In the genomic region with DNA sequence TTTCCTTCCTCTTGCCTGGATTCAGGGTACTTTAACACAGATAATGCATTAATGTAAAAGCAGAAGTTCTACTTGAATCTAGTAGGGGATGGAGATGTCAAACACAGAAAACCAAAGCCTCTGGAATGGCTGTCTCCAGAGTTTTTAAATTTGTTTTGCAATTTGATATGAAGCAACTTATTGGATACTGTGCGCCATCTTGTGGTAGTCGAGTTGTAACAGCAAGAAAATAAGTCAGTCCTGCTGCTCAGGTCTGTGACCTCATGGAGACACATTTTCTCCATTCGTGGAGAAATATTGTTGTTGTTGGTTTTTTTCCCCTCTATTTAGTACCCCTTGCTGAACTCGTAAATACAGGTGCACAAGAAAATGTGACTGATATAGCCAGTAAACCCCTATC, we compare ENCODE assay signal across 9 mouse cellular contexts. TPM values are rescaled to one million over a fixed set of nuclear protein-coding genes. Genes with fewer than 3 reads are reported as not detected.
DNase-seq lines count a peak whose midpoint lies in the region; ATAC-seq and TF ChIP-seq lines count a peak whose summit lies in the region.
"Had no signal": no experiment of that assay in that cellular context is flagged by ENCODE, and none has a peak within 500 bp of the region (broad histone marks: within the 10 kb centered on the region; RNA-seq: fewer than 3 reads in every experiment).

No protein-coding gene starts in this region.

- no peaks in the 10 kb centered on the region for H3K4me1 ChIP-seq in forebrain, postnatal 0 days (ENCODE audit: insufficient read depth)
- H3K4me1 ChIP-seq in forebrain, embryonic 11.5 days (replicated peaks; ENCODE audit: control insufficient read depth, insufficient read depth, low read length): no peaks in the 10 kb centered on the region
- H3K4me1 ChIP-seq in midbrain, embryonic 12.5 days: no peaks in the 10 kb centered on the region
- H3K4me1 ChIP-seq in midbrain, embryonic 16.5 days (ENCODE audit: control insufficient read depth, insufficient read depth, low read length): no peaks in the 10 kb centered on the region

- peak; percentile 23; the same call in 1 of the 2 replicates for ATAC-seq in forebrain, postnatal 0 days
- no peak for ATAC-seq in forebrain, embryonic 11.5 days (replicated peaks; ENCODE audit: low FRiP score)
- ATAC-seq in midbrain, embryonic 12.5 days (ENCODE audit: low FRiP score, low read depth): peak; percentile 49; the same call in 1 of the 2 replicates
- ATAC-seq in midbrain, embryonic 16.5 days: no peak

- no peak overlapping the region for H3K9ac ChIP-seq in forebrain, postnatal 0 days
- H3K9ac ChIP-seq in forebrain, embryonic 11.5 days (ENCODE audit: low read length): no peak overlapping the region
- no peak overlapping the region for H3K9ac ChIP-seq in midbrain, embryonic 12.5 days (replicated peaks)
- H3K9ac ChIP-seq in midbrain, embryonic 16.5 days (ENCODE audit: low read depth, low read length): no peak overlapping the region

- intact Hi-C loops in left cerebral cortex, postnatal 4 days (cut with DNase I): loop anchor here (5.0 kb wide), 1 partner anchor 129 kb away; no protein-coding TSS in a partner anchor

- H3K9me3 ChIP-seq in forebrain, postnatal 0 days (ENCODE audit: low read length): no peaks in the 10 kb centered on the region
- H3K9me3 ChIP-seq in forebrain, embryonic 11.5 days (ENCODE audit: control insufficient read depth, low read length): no peaks in the 10 kb centered on the region
- H3K9me3 ChIP-seq in midbrain, embryonic 12.5 days: no peaks in the 10 kb centered on the region
- H3K9me3 ChIP-seq in midbrain, embryonic 16.5 days (replicated peaks; ENCODE audit: control insufficient read depth, low read length, poor library complexity, severe bottlenecking): no peaks in the 10 kb centered on the region

- H3K4me2 ChIP-seq in forebrain, postnatal 0 days (ENCODE audit: low read depth): no peak overlapping the region
- no peak overlapping the region for H3K4me2 ChIP-seq in forebrain, embryonic 11.5 days (ENCODE audit: low read depth, low read length, severe bottlenecking)
- no peak overlapping the region for H3K4me2 ChIP-seq in midbrain, embryonic 12.5 days (replicated peaks)
- H3K4me2 ChIP-seq in midbrain, embryonic 16.5 days (ENCODE audit: low read length): no peak overlapping the region

- H3K27ac ChIP-seq in forebrain, postnatal 0 days (ENCODE audit: low read depth, low read length): no peak overlapping the region
- no peak overlapping the region for H3K27ac ChIP-seq in forebrain, embryonic 11.5 days (ENCODE audit: low read depth, low read length)
- H3K27ac ChIP-seq in midbrain, embryonic 12.5 days (replicated peaks): no peak overlapping the region
- H3K27ac ChIP-seq in midbrain, embryonic 16.5 days (ENCODE audit: low read length): no peak overlapping the region

- peak; percentile 82 for DNase-seq in forebrain, postnatal 0 days
- no peak for DNase-seq in forebrain, embryonic 11.5 days (ENCODE audit: low spot score)
- peak; percentile 62 for DNase-seq in ZHBTc4 (ENCODE audit: low read depth, low spot score)
- peak; percentile 32 for DNase-seq in embryo, embryonic 9.5 days (ENCODE audit: extremely low spot score)
- peak; percentile 11 for DNase-seq in left cerebral cortex, postnatal 4 days
- DNase-seq in telencephalon, adult 2 months (ENCODE audit: low read depth, low spot score): peak; percentile 42

- peak; percentile 77 for TF ChIP-seq CTCF in forebrain, postnatal 0 days (IDR thresholded peaks at IDR 0.05; ENCODE audit: low read depth)

- H3K4me3 ChIP-seq in forebrain, postnatal 0 days (ENCODE audit: low read depth, low read length): no peak overlapping the region
- no peak overlapping the region for H3K4me3 ChIP-seq in forebrain, embryonic 11.5 days (ENCODE audit: low read depth, low read length)
- H3K4me3 ChIP-seq in midbrain, embryonic 12.5 days: no peak overlapping the region
- no peak overlapping the region for H3K4me3 ChIP-seq in midbrain, embryonic 16.5 days (ENCODE audit: low read depth, low read length)

- H3K27me3 ChIP-seq in forebrain, postnatal 0 days (ENCODE audit: insufficient read depth, low read length): no peaks in the 10 kb centered on the region
- no peaks in the 10 kb centered on the region for H3K27me3 ChIP-seq in forebrain, embryonic 11.5 days (ENCODE audit: control insufficient read depth, insufficient read depth, low read length)
- H3K27me3 ChIP-seq in midbrain, embryonic 12.5 days: no peaks in the 10 kb centered on the region
- H3K27me3 ChIP-seq in midbrain, embryonic 16.5 days (ENCODE audit: control insufficient read depth, insufficient read depth, low read depth, low read length): no peaks in the 10 kb centered on the region

- H3K36me3 ChIP-seq in forebrain, postnatal 0 days (ENCODE audit: insufficient read depth): no peaks in the 10 kb centered on the region
- no peaks in the 10 kb centered on the region for H3K36me3 ChIP-seq in forebrain, embryonic 11.5 days (ENCODE audit: control insufficient read depth, insufficient read depth, low read length)
- H3K36me3 ChIP-seq in midbrain, embryonic 12.5 days: no peaks in the 10 kb centered on the region
- no peaks in the 10 kb centered on the region for H3K36me3 ChIP-seq in midbrain, embryonic 16.5 days (ENCODE audit: control insufficient read depth, insufficient read depth, low read length)

- 2% methylated on average over 4 of the region's 4 CpGs for WGBS in forebrain, postnatal 0 days
- WGBS in forebrain, embryonic 11.5 days: 2% methylated on average over 4 of the region's 4 CpGs
- 9% methylated on average over 4 of the region's 4 CpGs for WGBS in midbrain, embryonic 12.5 days
- 3% methylated on average over 4 of the region's 4 CpGs for WGBS in midbrain, embryonic 16.5 days

RNA-seq across cellular contexts. Expression of a gene that starts 8.4 kb away (rescaled TPM):
- not detected in 2 replicates for total RNA-seq in forebrain, postnatal 0 days (2014; rRNA removed)
- not detected in 2 replicates for polyA plus RNA-seq in forebrain, postnatal 0 days (2015; fragmentation: Nextera tagmentation; extraction: Ambion mirVana)
- polyA plus RNA-seq in forebrain, embryonic 11.5 days (2014; fragmentation: Nextera tagmentation; extraction: Ambion mirVana): not detected in 2 replicates
- polyA plus RNA-seq in midbrain, embryonic 12.5 days (2016; fragmentation: Nextera tagmentation; extraction: Ambion mirVana): not detected in 2 replicates
- not detected in 2 replicates for polyA plus RNA-seq in midbrain, embryonic 16.5 days (2015; fragmentation: Nextera tagmentation; extraction: Ambion mirVana)
- not detected for total RNA-seq in left cerebral cortex, postnatal 4 days (2021)
- total RNA-seq: layer of hippocampus, postnatal 25 days had no signal

RNA-seq across cellular contexts. Expression of a gene that starts 8.4 kb away (rescaled TPM):
- 0.38 TPM in 1 of 2 replicates, not detected in the other for total RNA-seq in forebrain, postnatal 0 days (2014; rRNA removed)
- polyA plus RNA-seq in forebrain, postnatal 0 days (2015; fragmentation: Nextera tagmentation; extraction: Ambion mirVana): 0.28 and 0.56 TPM in 2 replicates
- polyA plus RNA-seq in forebrain, embryonic 11.5 days (2014; fragmentation: Nextera tagmentation; extraction: Ambion mirVana): not detected in 2 replicates
- not detected in 2 replicates for polyA plus RNA-seq in midbrain, embryonic 12.5 days (2016; fragmentation: Nextera tagmentation; extraction: Ambion mirVana)
- 0.23 TPM in 1 of 2 replicates, not detected in the other for polyA plus RNA-seq in midbrain, embryonic 16.5 days (2015; fragmentation: Nextera tagmentation; extraction: Ambion mirVana)
- total RNA-seq in left cerebral cortex, postnatal 4 days (2021): under 1 TPM in 1 of 2 experiments, not detected in 1; 0.40 TPM
- total RNA-seq: layer of hippocampus, postnatal 25 days had no signal

RNA-seq across cellular contexts. Expression of a gene that starts 12.3 kb away (rescaled TPM):
- total RNA-seq in forebrain, postnatal 0 days (2014; rRNA removed): 0.69 TPM in 1 of 2 replicates, not detected in the other
- 0.16 TPM in 1 of 2 replicates, not detected in the other for polyA plus RNA-seq in forebrain, postnatal 0 days (2015; fragmentation: Nextera tagmentation; extraction: Ambion mirVana)
- 0.20 TPM in 1 of 2 replicates, not detected in the other for polyA plus RNA-seq in forebrain, embryonic 11.5 days (2014; fragmentation: Nextera tagmentation; extraction: Ambion mirVana)
- not detected in 2 replicates for polyA plus RNA-seq in midbrain, embryonic 12.5 days (2016; fragmentation: Nextera tagmentation; extraction: Ambion mirVana)
- polyA plus RNA-seq in midbrain, embryonic 16.5 days (2015; fragmentation: Nextera tagmentation; extraction: Ambion mirVana): 0.18 TPM in 1 of 2 replicates, not detected in the other
- under 1 TPM; 0.26 to 0.28 TPM for total RNA-seq in left cerebral cortex, postnatal 4 days (2021)
- total RNA-seq: layer of hippocampus, postnatal 25 days had no signal

RNA-seq across cellular contexts. Expression of a gene that starts 41.0 kb away (rescaled TPM):
- total RNA-seq in forebrain, postnatal 0 days (2014; rRNA removed): 0.23 and 0.90 TPM in 2 replicates
- 0.20 and 0.53 TPM in 2 replicates for polyA plus RNA-seq in forebrain, postnatal 0 days (2015; fragmentation: Nextera tagmentation; extraction: Ambion mirVana)
- 1.3 and 1.5 TPM in 2 replicates for polyA plus RNA-seq in forebrain, embryonic 11.5 days (2014; fragmentation: Nextera tagmentation; extraction: Ambion mirVana)
- 1.1 and 1.2 TPM in 2 replicates for polyA plus RNA-seq in midbrain, embryonic 12.5 days (2016; fragmentation: Nextera tagmentation; extraction: Ambion mirVana)
- polyA plus RNA-seq in midbrain, embryonic 16.5 days (2015; fragmentation: Nextera tagmentation; extraction: Ambion mirVana): 0.98 and 1.3 TPM in 2 replicates
- under 1 TPM in 1 of 2 experiments, not detected in 1; 0.20 TPM for total RNA-seq in left cerebral cortex, postnatal 4 days (2021)

Comparison
In these comparisons a context has a peak if more than half of its experiments do, and no peak if none do; other contexts are left out.
1. ATAC-seq: peak in forebrain, postnatal 0 days (single experiment) and midbrain, embryonic 12.5 days (single experiment); none in forebrain, embryonic 11.5 days (single experiment) and midbrain, embryonic 16.5 days (single experiment).